Mouse (Mus musculus) kidney, adult 9 months (tissue): ENCODE results near the gene Sult5a1.

Experiments
- DNase-seq: peaks from one replicate; pipeline ENCODE4 v3.0.0; 2022

Gene Sult5a1

DNA sequence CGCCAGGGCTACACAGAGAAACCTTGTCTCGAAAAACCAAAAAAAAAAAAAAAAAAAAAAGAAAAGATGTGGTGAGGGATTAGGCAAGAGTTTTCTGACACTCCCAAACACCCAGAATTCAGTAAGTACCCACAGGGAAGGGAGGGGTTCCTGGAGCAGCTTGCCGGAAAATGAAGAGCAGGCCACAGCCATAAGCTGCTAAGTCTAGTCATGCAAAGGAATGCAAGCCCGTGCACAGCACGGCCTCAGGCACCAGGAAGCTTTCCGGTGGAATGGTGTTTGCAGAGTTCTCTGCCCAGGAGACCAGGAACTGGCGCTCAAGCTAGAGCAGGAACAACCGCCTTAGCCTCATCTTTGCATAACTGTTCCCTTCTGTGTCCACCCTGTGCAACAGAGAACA lies 57.8 kb downstream of the Sult5a1 start:
- no peak for DNase-seq

DNA sequence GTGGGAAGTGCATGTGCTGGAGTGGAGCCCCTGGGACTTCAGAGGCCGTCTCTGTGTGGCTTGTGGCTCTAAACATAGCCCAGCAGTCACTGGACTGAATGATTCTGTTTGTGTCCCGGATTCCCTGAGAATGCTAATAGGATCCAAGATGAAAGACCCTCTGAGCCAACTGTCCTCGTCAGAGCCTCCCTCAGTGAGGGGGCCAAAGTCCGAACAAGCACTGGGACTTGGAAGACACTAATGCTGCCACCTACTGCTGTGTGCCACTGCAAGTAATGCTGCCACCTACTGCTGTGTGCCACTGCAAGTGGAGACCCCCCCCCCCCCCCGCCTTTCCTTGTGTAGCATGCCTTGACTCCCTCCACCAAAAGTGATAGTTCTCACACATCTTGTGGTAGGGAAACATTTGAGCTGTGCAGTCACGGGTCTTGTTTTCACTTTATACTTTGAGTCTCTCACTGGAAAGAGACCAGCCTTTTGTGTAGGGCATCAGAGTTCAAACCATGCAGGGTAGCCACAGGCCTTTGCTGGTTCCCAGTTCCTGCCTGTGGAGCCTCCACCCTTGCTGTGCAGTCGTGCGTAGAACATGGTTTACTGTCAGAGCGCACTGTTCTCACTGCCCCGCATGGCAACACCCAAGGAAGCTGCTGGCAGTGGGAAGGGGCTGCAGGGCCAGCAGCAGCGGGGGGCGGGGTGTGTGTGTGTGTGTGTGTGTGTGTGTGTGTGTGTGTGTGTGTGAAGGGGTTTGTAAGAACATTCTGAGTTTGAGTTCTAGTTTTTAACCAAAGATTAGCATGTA lies 60.1 kb downstream of the Sult5a1 start:
- peak; percentile 47 for DNase-seq

DNA sequence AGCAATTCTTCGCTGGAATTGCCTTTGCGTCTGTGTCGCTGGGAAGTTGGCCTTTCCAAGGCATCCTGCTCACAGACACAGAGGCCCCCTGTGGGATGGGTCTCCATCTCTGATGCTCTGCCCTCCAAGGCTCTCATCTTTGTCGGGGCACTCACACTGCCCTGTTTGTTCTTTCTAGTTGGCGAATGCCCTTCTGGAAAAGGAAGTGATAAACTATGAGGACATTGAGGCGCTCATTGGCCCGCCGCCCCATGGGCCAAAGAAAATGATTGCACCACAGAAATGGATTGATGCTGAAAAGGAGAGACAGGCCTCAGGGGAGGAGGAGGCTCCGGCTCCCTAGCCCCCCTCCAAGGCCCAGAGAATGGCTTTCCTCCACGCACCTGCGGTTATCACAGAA lies 60.9 kb downstream of the Sult5a1 start:
- DNase-seq, result no peak
